Mouse (Mus musculus) embryo, embryonic 10 days (tissue): ENCODE measurements around the gene Scyl1.
"Not testable (repeated sequence)": the region's sequence is repeated elsewhere in the genome, so short reads cannot be mapped to it uniquely, and the experiment has no call there.

Experiments
- DNase-seq: peaks from one replicate; pipeline ENCODE4 v3.0.0-alpha.2; 2015; ENCODE audit warnings: low spot score

The Scyl1 gene

DNA sequence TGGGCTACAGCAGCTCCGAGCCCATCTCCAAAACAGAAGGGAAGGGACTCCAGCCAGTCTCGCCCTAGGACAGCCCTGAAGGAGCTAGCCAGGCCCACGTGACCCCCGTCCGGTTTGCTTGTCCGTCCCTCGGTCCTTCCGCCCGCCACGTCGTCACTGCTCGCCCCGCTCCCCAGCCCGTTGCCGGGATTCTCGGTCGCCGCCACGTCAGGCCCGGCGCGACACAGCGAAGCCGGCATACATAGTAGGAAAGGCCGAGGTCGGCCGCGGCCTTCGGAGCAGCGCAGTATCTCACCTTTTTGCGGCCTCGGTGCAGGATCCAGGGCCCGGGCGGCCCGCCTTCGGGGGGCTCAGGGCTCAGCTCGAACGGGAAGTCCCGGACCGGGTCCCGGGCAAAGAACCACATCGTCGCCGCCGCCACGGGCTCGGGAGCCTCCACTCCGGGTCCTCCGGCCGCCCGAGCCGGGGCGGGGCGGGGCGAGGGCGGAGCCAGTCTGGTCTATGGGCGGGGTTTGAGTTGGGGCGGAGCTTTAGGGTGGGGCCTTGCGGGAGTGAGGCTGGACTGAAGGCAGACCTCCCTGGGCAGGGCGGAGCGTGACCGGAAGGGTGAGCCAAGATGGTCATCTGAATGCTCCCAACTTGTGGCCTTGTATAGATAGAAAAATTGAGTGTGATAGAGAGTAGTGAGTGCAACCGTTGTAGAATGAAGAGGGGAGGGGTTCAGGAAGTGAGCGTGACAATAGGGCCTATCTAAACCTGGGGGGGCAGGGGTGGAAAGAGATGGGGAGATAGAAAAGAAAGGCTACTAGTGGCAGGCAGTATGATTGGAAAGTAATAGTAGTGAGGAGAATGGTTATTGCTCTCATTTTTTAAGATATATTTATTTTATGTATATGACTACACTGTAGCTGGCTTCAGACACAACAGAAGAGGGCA, at the start of gene Scyl1:
Gene Scyl1 (minus strand): TSS at position 495 of the 936 bp plus-strand sequence.
- peak; percentile 89 for DNase-seq

DNA sequence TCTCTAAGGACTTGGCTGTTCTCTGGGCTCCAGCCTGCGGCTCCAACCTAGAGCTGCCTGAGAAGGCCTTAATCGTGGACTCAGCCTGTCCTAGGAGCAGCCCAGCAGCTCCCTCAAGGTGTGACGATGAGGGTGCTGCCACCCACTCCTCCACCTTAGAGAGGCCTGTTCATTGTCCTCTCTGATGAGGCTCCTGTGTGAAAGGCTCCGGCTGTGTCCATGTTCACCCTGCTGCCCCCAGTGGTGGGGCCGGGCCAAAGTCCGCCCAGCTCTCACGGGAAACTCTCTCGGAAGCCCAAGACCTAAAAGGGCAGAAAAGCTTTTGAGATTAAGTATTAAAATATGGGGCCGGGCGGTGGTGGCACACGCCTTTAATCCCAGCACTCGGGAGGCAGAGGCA, 48.3 kb upstream of the Scyl1 start:
- DNase-seq = peak; percentile 59

DNA sequence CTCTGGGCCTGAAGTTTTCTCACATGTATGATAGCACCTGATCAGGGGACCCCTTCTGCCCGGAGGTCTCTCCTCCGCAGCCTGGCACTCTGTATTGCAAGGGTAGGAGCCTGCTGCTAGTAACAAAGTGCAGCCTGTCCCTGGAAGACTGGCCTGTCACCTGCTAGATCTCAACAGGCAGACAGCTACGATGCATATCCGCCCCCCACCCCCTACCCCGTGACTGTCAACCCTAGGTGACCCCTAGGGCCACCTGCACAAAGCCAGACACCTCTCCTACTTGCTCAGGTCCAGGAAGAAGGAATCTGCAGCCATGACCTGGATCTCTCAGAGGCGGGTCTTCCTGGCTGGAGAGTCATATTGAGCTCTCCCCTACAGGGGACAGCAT, 47.4 kb upstream of the Scyl1 start:
- no peak for DNase-seq

DNA sequence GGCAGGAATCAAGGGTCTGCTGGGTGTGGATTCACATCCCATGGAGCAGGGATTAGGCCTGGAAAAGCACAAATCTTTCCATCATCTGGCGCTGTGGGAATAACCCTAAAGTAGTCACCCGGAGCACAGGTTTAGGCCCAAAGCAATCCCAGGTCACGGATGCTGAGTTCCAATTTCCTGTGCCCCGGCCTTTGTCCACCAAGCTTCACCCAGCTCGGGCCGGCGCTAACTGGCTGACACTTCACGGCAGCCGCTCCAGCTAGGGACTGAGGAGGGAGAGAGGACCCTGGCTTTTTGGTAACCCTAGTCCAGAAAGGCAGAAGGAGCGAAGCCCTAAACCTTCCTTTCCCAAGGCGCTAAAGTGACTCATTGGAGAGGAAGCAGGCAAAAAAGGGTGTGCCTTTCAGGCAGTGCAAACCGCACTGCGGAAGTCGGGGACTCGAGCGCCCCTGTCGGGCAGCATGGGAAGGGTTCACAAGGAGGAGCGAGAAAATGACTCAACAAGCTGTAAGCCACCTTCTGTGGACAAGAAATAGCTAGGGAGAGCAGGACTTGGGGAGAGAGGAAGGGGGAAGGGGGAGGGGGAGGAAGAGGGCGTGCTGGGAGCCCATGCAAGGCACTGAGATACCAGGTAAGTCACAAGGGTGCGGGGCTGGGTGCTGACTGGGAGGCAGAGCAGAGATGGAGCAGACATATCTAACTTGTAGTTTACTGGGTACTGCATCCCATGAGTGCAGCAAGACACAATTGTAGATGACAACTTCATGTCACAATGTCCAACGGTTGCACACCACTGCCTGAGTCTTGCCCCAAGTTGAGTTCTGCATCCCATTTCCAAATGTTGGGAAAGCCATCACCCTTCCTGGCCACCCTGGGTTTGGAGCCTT, 46.7 kb upstream of the Scyl1 start:
- peak; percentile 83 for DNase-seq

DNA sequence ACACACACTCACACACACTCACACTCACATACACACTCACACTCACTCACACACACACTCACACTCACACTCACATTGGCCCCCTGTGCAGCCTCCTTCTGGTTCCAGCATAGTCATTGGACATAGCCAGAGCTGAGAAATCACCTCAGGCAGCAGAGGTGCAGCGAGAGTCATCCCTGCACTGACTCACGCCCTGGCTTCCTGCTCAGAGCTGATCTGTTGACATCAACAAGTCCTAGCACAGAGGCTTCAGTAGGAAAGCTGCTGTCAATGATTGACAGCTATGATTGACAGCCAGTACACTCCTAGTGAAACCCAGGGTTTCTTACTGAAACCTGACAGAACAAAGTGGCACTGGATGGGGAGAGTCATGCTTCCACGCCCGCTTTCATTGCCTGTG, 44.7 kb upstream of the Scyl1 start:
- DNase-seq = no peak

DNA sequence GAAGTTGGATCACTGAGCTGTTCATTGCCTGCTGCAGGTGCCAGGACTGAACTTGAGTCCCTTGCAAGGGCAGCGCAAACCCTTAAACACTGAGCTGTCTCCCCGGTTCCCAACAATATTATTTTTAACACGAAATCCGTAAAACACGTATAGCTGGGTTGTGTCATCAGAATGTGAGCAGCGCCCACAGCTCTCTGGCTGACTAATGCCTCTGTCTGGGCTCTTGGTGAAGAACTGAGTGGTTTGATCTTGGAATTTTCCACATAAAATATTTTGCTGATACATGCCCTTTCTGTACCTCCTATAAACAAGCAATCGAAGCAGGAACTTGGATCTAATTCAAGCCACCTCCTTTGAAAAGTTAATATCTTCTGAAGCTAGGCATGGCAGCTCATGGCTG, 43.8 kb upstream of the Scyl1 start:
- DNase-seq = no peak

DNA sequence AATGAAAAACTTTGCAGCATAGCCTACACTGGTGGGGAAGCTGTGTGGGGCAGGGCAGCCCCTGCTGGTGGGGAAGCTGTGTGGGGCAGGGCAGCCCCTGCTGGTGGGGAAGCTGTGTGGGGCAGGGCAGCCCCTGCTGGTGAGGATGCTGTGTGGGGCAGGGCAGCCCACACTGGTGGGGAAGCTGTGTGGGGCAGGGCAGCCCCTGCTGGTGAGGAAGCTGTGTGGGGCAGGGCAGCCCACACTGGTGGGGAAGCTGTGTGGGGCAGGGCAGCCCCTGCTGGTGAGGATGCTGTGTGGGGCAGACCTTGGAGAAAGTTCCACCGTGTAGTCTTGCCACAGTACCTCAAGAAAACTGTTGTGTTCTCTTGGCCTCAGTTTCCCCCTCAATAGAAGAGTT, 42.8 kb upstream of the Scyl1 start:
- DNase-seq = not testable (repeated sequence)

DNA sequence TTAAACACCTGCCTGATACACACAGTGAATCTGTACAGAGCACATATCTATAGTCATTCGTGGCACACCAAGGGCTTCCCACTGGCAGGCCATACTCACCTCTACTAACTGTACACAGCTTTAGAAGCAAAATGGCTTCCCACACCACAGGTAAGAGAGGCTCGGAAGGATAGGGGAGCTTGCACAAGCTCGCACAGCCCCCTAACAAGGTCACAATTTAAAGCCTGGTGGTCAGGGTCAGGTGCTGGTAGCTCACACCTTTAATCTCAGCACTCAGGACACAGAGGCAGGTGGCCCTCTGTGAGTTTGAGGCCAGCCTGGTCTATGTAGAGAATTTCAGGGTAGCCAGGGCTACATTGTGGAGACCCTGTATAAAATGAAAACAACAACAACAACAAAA, 42.3 kb upstream of the Scyl1 start:
- no peak for DNase-seq

DNA sequence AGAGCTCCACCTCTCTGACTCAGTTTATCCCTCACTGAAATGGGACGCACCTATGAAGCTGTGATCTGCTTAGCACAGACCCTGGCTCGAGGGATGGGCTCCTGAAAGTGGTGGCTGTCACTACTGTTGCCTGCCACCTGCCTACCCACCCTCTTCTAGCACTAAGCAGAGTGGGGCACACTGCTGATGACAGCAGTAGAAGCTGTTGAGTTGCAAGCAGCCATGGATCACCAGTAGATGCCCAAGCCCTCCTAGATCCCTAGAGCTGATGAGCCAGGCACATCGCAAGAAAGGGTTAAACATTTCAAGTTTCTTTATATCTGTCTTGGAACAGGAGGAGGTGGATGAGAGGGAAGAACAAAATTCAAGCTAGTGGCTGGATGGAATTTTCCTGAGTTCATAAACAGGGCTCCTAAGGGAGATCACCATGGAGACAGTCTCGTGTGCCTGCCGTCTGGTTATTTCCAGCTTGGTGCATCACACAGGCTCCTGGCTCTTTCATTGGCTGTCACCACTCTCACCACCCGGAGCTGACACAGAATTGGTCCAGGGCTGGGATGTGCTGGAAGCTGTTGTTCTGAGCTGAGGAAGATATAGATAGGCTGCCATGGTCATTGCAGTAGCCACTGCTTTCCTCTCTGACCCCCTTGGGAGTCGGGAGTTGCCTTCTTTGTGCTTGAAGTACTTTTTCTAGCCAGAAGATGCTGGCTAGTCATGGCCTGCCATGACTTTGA, 40.7 kb upstream of the Scyl1 start:
- DNase-seq = peak; percentile 77

DNA sequence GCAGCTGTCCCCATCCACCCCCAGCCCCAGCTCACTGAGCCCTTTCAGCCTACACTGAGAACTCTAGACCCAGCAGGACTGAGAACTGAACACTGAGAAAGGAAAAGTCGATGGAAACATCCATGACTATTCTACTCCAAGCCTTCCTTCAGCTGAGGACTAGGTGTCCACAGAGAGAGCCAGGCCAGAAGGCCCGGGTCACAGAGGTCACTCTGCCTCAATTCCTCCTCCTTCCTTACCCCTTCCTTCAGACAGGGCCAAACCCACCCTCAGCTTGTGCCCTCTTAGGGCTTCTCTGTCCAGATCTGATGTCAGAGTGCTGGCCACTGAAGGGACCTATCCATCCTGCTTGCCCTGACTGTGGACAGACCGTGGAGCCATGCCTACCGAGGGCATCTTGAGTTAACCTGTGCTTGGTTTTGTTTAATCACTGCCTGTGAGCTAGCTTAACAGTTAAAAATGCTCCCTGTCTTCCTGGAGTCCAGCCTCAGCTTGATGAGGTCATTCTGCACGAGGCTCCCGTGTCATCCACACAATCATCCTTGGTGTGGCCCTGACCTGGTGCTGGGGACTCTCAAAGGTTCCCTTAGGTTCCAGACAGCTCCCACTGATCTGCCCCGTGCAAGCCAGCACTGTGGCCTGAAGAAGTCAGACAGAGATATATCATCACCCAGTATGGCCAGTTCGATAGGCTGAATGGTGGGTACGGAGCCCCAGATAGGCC, 39.8 kb upstream of the Scyl1 start:
- DNase-seq = no peak

DNA sequence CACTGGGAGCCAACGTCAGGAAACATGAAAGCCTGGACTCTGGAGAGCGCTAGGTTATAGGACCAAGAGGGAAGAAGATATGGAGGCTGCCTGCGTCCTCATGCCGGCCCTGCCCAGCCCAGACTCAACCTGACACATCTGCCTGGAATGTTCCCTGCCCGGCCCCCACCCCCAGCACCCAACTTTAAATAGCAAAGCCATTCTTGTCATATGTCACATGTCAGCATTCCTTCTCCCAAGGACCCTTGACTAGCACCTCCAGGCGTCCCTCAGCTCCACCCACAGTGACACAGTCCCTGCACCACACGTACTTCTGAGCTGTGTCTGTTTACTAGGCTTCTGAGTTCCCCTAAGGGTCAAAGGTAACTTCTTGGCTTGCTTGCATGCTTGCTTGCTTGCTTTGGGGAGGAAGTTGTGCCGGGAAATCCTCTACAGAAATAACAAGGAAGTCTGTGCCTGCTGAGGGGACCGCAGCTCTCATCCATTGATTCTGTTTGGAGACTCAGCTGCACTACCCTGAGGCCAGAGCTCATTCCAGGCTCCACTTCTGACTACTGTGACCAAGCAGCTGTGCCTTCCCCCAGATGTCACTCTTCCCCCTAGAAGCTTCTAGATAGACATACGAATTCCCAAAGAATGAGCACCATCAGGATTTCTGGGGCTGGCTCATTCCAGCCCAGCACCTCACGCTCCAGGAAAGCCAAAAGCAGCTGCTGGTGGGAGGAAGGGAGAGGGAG, 39.1 kb upstream of the Scyl1 start:
- peak; percentile 66 for DNase-seq

DNA sequence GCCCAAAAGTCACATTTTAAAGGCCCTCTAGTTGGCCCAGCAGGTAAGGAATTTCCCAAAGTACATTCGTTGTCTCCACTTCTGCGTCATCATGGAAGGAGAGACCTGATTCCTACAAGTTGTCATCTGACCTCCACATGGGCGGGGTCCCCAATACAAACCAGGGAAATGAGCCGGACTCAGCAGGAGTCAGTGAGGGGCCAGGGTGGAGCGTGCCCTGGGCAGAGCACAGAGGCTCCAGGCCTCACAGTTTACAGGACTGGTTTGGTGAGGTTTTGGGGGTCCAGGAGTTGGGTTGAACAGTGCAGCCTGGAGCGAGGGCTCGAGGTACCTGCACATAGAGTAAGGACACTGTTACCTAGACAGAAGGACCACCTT, 38.5 kb upstream of the Scyl1 start:
- peak; percentile 43 for DNase-seq

DNA sequence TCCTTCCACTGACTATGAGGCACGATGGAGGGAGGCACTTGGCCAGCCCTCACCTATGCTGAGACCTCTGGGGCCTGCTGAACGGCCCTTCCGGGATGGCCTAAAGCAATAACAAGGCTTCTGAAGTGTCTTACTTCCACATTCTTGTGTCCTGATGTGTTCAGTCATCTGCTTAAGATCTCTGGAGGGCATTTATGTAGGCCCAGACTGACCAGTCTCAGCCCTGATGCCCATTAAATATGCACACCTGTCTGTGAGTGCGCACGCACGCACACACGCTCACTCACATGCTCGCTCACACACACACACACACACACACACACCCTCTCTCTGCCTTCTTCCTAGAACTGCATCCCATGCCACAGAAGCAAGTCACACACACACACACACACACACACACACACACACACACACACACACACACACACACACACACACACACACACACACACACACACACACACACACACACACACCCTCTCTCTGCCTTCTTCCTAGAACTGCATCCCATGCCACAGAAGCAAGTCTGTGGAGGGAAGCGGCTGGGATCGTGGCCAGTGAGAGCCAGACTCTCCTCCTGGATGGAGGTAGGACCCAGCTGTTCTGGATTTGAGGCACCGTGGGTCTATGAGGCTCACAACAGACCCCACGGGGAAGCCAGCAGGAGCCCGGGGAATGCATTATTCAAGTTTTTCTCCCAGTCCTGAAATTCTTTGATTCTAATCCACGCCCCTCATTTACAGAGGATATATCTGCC, 37.9 kb upstream of the Scyl1 start:
- DNase-seq = peak; percentile 36

DNA sequence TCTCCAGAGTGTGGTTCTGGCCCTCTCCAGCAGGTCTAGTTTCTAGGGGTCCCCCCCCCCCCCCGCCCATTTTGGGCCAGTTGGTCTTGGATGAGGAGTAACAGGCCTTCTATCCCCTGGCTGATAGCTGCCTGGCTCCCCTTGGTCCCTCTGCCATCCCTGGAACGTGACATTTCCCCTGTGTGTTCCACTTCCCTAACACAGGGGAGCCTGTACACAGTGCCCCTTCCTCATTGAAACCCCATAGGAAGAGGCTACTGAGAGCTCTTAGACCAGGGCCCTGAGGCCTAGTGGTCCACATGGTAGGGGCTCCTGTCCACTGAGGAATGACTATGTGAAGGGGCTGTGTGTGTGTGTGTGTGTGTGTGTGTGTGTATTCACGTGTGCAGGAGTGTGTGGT, 36.5 kb upstream of the Scyl1 start:
- no peak for DNase-seq

DNA sequence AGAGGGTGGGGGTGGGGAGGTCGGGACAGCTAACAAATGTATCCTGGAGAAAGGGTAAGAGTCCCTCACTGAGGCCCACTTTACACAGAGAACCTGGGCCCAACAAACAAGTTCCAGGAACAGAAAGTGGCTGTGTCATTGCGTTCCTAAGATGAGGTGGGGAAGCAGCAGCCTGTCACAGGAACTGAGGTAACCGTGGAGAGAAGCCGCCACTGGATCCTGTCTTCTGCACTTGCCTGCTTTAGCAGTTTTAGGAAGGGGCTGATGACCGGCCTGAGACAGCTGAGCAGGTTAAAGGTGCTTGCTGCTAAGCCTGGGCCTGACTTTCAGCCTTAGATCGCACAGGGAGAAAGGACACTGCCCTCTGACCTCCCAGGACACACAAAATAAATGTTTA, 35.6 kb upstream of the Scyl1 start:
- peak; percentile 38 for DNase-seq

DNA sequence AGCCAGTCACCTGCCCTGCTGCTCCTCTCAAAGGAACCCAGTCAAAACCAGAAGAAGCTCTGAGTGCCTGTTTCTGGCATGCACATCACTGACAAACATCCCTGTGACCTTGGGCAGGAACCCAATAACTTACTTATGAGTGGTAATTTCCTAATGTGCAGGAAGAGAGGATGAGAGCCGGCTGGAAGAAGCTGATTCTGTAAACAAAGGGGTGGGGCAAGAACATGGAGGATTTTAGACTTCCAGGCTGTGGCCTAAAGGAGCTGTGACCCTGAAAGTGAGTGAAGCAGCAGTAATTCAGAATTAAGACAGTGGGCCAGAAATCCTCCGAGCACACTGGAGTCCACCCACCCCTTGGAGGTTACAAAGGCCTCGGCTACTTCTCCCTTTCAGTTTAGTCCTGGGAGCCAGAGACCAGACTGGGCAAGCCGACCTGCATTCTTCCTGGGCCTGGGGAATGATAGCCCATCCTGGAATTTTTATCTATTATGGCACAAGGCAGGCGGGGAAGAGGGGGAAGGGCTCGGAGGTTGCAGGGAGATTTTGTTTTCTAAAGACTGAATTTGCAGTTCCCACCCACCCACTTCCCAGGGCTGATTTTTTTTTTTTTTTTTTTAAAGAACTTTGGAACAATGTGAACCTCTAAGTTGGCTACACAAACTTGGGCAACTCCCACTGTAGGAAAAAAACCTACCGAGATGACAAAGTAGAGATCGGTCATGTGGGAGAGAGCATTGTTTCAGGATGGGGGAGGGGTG, 35.0 kb upstream of the Scyl1 start:
- peak; percentile 53 for DNase-seq

DNA sequence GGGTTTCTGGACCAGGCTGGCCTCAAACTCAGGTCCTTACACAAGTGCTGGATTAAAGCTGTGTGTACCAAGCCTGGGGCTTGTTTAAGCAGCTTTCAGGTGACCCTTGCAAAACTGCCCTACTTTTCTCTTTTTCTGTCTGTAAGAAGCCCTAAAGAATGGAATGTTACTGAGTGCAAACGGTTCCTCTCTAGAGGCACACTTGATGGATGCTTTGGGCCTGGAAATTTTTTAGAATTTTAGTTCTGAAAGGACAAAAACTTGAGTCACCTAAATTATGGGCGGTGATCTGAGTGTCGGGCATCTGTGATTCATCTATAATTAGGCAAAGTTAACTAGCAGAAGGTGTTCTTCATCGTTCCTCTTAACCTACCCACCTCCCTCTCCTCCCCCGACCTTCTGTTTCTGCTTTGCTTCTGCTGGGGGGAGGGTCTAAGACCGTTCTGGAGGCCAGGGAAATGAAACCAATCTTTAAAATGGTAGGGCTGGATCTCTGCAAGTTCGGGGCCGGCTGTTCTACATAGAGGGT, 33.2 kb upstream of the Scyl1 start:
- DNase-seq = peak; percentile 48

DNA sequence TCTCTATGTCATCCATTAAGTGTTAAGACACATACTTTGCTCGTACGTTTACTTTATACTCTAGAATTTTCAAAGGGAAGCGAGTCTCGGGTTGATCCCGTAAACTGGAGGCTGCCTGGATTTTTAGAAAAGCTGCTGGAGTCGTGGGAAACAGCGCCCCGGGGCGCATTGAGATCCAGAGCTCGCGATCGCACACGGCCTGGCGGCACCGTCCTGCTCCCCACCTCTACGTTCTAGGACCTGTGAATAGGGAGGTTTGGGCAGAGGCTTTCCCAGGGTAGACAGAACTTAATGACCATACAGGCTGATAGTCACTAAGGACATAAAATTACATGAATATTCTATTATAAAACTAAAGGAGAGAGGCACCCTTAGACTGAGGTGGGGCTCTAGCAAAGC, 32.7 kb upstream of the Scyl1 start:
- no peak for DNase-seq
